Mouse (Mus musculus): Measurements from ENCODE around the gene Mrpl33. TPM values are rescaled to one million over a fixed set of nuclear protein-coding genes. Genes with fewer than 3 reads are reported as not detected.
"Not testable (repeated sequence)": the region's sequence is repeated elsewhere in the genome, so short reads cannot be mapped to it uniquely, and the experiment has no call there.

The Mrpl33 gene
- polyA plus RNA-seq, 1 experiment from 2014 or later, result 254 TPM

- H3K9me3 ChIP-seq (replicated peaks), result no peaks in the 10 kb centered on the region
- DNase-seq (ENCODE audit: low spot score), result no peak
- no peaks in the 10 kb centered on the region for H3K36me3 ChIP-seq
- H3K27me3 ChIP-seq (ENCODE audit: low read depth, poor library complexity, severe bottlenecking), result no peaks in the 10 kb centered on the region
- 90% methylated on average over 7 of the region's 7 CpGs for WGBS
- no peak overlapping the region for H3K27ac ChIP-seq
- H3K4me3 ChIP-seq, result no peak overlapping the region
- peaks cover 5% of the 10 kb centered on the region for H3K4me1 ChIP-seq
Measured at GRCm38 (mm10) chr5:31576539-31576975, 20.2 kb upstream of the Mrpl33 start.

GRCm38 (mm10) chr5:31581263-31581662 is 15.5 kb upstream of the Mrpl33 start:
- WGBS, result 87% methylated on average over 6 of the region's 6 CpGs
- H3K9me3 ChIP-seq (replicated peaks), result no peaks in the 10 kb centered on the region
- no peaks in the 10 kb centered on the region for H3K27me3 ChIP-seq (ENCODE audit: low read depth, poor library complexity, severe bottlenecking)
- peaks cover 3% of the 10 kb centered on the region; the same call in 1 of the 2 replicates for H3K4me1 ChIP-seq
- H3K27ac ChIP-seq, result no peak overlapping the region
- DNase-seq (ENCODE audit: low spot score), result no peak
- no peaks in the 10 kb centered on the region for H3K36me3 ChIP-seq
- no peak overlapping the region for H3K4me3 ChIP-seq

DNA sequence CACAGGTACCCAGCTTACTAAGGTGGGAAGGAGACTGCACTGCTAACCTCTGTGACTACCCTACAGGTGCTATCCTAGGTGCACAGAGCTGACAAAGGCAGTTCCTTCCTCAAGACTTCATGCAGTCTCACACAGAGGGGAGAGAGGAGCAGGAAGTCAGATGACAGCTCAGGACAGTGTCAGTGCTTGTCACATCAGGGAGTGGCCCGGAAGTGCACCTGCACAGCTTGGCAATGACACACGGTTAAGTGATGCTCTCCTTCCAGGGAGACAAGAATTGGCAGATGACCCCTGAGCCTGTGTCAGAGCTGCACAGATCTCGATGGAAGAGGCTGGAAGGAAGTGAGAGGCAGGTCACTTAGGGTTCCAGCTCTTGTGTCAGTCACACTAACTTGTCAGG is 14.8 kb upstream of the Mrpl33 start:
- DNase-seq (ENCODE audit: low spot score), result no peak
- Histone ChIP-seq H3K36me3 (no peaks in the 10 kb centered on the region), H3K9me3 (replicated peaks) (no peaks in the 10 kb centered on the region), H3K27ac (no peak overlapping the region), H3K4me1 (peaks cover 6% of the 10 kb centered on the region), H3K27me3 (ENCODE audit: low read depth, poor library complexity, severe bottlenecking) (no peaks in the 10 kb centered on the region), H3K4me3 (no peak overlapping the region)
- WGBS, result 79% methylated on average over 3 of the region's 3 CpGs

DNA sequence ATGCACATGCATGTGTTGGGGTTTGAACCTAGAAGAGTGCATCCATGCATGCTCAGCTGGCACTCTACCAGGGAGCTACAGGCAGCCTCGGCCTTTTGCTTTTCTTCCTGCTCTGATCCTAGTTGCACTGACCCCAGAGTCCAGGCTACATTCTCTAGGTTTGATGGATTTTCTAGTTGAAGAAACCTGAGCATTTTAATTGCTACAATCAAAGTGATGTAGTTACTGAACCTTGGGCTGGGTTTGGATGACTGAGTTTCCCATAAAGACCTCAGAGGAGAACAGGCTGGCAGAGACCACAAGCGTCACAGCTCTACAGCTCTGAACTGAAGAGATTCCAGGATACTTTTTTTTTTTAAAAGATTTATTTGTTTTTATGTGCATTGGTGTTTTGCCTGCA is 13.5 kb upstream of the Mrpl33 start:
- 85% methylated on average over 2 of the region's 2 CpGs for WGBS
- H3K27ac ChIP-seq, result no peak overlapping the region

DNA sequence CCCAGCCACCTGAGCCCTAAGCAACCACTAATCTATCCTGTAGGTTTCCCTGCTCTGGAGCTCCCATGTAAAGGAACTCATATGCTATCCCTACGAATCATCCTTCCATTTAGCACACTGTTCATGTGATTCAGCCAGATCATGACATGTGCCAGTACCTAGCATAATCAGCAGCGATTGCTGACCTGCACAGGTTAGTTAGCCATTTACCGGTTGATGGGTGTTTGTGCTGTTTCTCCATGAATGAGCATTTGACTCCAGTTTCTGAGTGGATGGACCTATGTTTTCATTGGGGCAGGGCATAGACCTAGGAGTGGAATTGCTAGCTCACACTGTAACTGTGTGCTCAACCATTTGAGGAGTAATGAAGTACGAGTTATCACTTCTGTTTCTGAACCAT is 11.2 kb upstream of the Mrpl33 start:
- Histone ChIP-seq H3K27me3 (ENCODE audit: low read depth, poor library complexity, severe bottlenecking) (no peaks in the 10 kb centered on the region), H3K4me1 (peaks cover 33% of the 10 kb centered on the region), H3K27ac (no peak overlapping the region), H3K4me3 (no peak overlapping the region), H3K9me3 (replicated peaks) (no peaks in the 10 kb centered on the region), H3K36me3 (no peaks in the 10 kb centered on the region)
- WGBS, result 91% methylated on average over 4 of the region's 4 CpGs
- no peak for DNase-seq (ENCODE audit: low spot score)

More for the DNA sequence above, 13.5 kb upstream of the Mrpl33 start:
- Histone ChIP-seq H3K9me3 (replicated peaks) (no peaks in the 10 kb centered on the region), H3K4me1 (peaks cover 20% of the 10 kb centered on the region), H3K36me3 (no peaks in the 10 kb centered on the region), H3K4me3 (no peak overlapping the region), H3K27me3 (ENCODE audit: low read depth, poor library complexity, severe bottlenecking) (no peaks in the 10 kb centered on the region)
- no peak for DNase-seq (ENCODE audit: low spot score)

DNA sequence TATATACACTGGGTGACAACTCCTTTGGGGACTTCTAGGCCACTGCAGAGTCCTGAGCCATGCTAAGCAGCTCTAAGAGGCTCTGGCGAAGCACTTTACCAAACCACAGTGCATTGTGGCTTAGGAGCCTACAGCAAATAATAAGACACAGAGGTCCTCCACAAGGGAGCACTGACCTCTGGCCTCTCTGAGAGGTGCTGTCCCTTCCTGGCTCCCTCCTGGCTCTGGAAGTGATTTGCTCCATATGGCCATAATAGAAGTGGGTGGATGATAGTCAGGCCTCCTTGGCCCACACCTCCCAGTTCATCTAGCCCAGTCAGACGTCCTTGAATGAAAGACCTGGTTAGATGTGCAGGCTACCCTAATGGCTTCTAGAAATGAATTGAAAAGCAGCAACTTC is 8.7 kb upstream of the Mrpl33 start:
- Histone ChIP-seq H3K27me3 (ENCODE audit: low read depth, poor library complexity, severe bottlenecking) (no peaks in the 10 kb centered on the region), H3K9me3 (replicated peaks) (no peaks in the 10 kb centered on the region), H3K27ac (peak overlapping the region; percentile 59; the same call in 1 of the 2 replicates), H3K4me1 (peaks cover 33% of the 10 kb centered on the region), H3K4me3 (no peak overlapping the region), H3K36me3 (no peaks in the 10 kb centered on the region)
- DNase-seq (ENCODE audit: low spot score), result peak; percentile 42
- WGBS, result 20% methylated on average over 2 of the region's 2 CpGs

GRCm38 (mm10) chr5:31588672-31589071 is 8.1 kb upstream of the Mrpl33 start:
- H3K27ac ChIP-seq, result peak overlapping the region; percentile 83; the same call in 1 of the 2 replicates
- H3K36me3 ChIP-seq; H3K9me3 ChIP-seq (replicated peaks); DNase-seq (ENCODE audit: low spot score); H3K4me3 ChIP-seq; H3K27me3 ChIP-seq (ENCODE audit: low read depth, poor library complexity, severe bottlenecking): not testable (repeated sequence)
- peaks cover 33% of the 10 kb centered on the region for H3K4me1 ChIP-seq
- WGBS, result 84% methylated on average over 8 of the region's 8 CpGs

DNA sequence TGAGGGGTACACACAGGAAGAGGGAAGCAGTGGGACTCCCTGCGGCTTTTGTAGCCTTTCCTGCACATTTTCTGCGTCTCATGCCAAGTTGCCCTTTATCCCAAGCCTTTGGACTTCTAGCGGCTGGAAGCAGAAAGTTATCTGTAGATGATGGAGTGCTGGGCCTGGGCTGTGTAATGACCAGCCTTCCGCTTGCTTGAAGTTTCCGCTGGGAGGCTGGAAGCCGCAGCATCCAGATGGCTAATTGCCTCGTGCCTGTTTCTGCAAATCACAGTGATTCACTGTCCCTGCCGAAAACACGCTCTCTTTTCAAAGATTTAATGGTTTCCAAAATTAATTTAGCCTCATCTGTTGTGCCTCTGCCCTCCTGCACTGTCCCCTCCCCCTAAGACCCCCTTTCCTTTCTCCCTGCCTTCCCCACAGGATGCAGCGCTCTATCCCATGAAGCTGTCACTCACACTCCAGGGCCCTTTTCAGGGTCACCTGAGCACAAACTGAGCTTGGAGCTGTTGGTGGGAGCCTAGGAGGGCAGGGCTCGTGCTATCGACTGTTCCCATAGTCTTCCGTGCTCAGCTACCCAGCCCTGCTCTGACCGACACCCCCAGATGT is 6.9 kb upstream of the Mrpl33 start:
- 0 out of 2 replicates have a peak overlapping the region, but pooled peaks have one; percentile 17 for H3K4me3 ChIP-seq
- peaks cover 33% of the 10 kb centered on the region for H3K4me1 ChIP-seq
- no peaks in the 10 kb centered on the region for H3K27me3 ChIP-seq (ENCODE audit: low read depth, poor library complexity, severe bottlenecking)
- peak; percentile 65 for DNase-seq (ENCODE audit: low spot score)
- peak overlapping the region; percentile 83 for H3K27ac ChIP-seq
- H3K36me3 ChIP-seq, result no peaks in the 10 kb centered on the region
- 35% methylated on average over 14 of the region's 14 CpGs for WGBS
- H3K9me3 ChIP-seq (replicated peaks), result no peaks in the 10 kb centered on the region

DNA sequence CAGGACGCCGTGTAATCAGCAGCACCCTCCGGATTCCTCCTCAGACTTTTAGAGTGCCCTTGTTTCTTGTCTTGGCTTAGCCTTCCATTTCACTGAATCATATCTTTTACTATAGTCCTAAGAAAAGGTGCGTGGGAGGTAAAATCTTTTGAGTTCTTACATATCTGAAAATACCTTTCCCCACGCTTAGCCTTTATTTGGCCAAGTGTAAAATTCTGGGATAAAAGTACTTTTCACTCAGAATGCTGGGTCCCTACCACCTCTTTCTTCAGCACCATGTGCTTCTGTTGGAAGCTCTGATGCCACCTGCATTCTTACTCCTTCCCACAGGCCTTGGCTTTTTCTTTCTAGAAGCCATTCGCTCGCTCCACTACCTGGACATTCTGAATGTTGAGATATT is 5.6 kb upstream of the Mrpl33 start:
- H3K4me1 ChIP-seq, result peaks cover 39% of the 10 kb centered on the region
- no peak overlapping the region for H3K4me3 ChIP-seq
- DNase-seq (ENCODE audit: low spot score), result no peak
- no peaks in the 10 kb centered on the region for H3K36me3 ChIP-seq
- H3K9me3 ChIP-seq (replicated peaks), result no peaks in the 10 kb centered on the region
- H3K27ac ChIP-seq, result no peak overlapping the region
- 92% methylated on average over 7 of the region's 7 CpGs for WGBS
- no peaks in the 10 kb centered on the region for H3K27me3 ChIP-seq (ENCODE audit: low read depth, poor library complexity, severe bottlenecking)

GRCm38 (mm10) chr5:31595868-31596267 is 867 bp upstream of the Mrpl33 start:
- no peak for DNase-seq (ENCODE audit: low spot score)

GRCm38 (mm10) chr5:31597430-31597944 is 752 bp downstream of the Mrpl33 start:
- H3K27ac ChIP-seq, result no peak overlapping the region
- H3K4me3 ChIP-seq, result no peak overlapping the region
- no peak for DNase-seq (ENCODE audit: low spot score)

More at GRCm38 (mm10) chr5:31595868-31596267, 867 bp upstream of the Mrpl33 start:
- Histone ChIP-seq H3K4me3 (no peak overlapping the region), H3K9me3 (replicated peaks) (no peaks in the 10 kb centered on the region), H3K36me3 (no peaks in the 10 kb centered on the region), H3K27ac (no peak overlapping the region), H3K4me1 (peaks cover 16% of the 10 kb centered on the region), H3K27me3 (ENCODE audit: low read depth, poor library complexity, severe bottlenecking) (peaks cover 12% of the 10 kb centered on the region)
- 54% methylated on average over 4 of the region's 4 CpGs for WGBS

GRCm38 (mm10) chr5:31598121-31598520 is 1.4 kb downstream of the Mrpl33 start:
- 84% methylated on average over 7 of the region's 7 CpGs for WGBS
- Histone ChIP-seq H3K9me3 (replicated peaks) (no peaks in the 10 kb centered on the region), H3K36me3 (no peaks in the 10 kb centered on the region), H3K4me3 (no peak overlapping the region), H3K27ac (no peak overlapping the region), H3K27me3 (ENCODE audit: low read depth, poor library complexity, severe bottlenecking) (peaks cover 12% of the 10 kb centered on the region), H3K4me1 (peaks cover 18% of the 10 kb centered on the region)
- DNase-seq (ENCODE audit: low spot score), result no peak

More at GRCm38 (mm10) chr5:31597430-31597944, 752 bp downstream of the Mrpl33 start:
- Histone ChIP-seq H3K9me3 (replicated peaks) (no peaks in the 10 kb centered on the region), H3K4me1 (peaks cover 18% of the 10 kb centered on the region), H3K27me3 (ENCODE audit: low read depth, poor library complexity, severe bottlenecking) (peaks cover 12% of the 10 kb centered on the region), H3K36me3 (no peaks in the 10 kb centered on the region)
- WGBS, result 68% methylated on average over 6 of the region's 6 CpGs

DNA sequence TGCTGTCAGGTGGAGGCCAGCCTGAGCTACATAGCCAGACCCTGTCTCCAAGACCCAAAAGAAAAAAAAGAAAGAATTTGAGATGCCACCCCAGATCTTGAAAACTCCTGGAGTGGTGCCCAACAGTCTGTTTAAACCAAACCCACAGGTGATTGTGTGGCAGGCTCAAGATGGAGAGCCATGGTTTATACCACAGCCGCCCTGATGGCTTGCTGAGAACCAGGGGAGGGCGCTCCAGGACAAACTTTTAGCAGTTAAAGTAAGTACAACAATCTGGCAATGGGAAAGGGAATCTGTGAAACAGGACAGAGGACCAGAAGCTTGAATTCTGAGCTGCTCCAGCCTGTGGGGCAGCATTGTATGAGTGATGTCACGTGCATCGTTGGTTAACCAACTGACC is 1.8 kb downstream of the Mrpl33 start:
- Histone ChIP-seq H3K36me3 (no peaks in the 10 kb centered on the region), H3K9me3 (replicated peaks) (no peaks in the 10 kb centered on the region), H3K4me3 (no peak overlapping the region), H3K27ac (no peak overlapping the region), H3K27me3 (ENCODE audit: low read depth, poor library complexity, severe bottlenecking) (peaks cover 12% of the 10 kb centered on the region), H3K4me1 (peaks cover 18% of the 10 kb centered on the region)
- no peak for DNase-seq (ENCODE audit: low spot score)
- WGBS, result 62% methylated on average over 4 of the region's 4 CpGs

Data from limb, embryonic 10.5 days (tissue).